Mouse (Mus musculus): Measurements from ENCODE around the gene Eif4g3.
A peak's percentile ranks its signal among the peaks of the same experiment; 100 is the strongest.

Eif4g3 gene

DNA sequence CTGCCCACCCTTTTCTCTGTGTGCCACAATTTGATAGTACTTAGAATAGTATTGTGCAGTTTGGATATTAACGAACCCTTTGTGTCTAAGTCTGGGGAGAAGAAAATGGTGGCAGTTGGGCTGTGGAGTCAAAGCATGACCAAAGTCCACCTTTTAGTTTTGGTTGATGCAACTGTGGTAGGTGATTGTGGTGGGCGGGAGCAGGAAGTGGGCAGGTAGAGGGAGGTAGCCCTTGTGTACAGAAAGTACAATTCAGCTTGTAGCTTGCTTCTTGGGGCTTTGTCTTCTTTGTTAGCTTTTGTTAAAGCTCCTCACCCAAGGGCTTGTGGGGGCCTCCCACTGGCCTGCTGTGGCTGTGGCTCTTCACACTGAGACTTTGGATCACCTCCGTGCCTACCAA lies 109.6 kb downstream of the Eif4g3 start:
- DNase-seq (ENCODE audit: low read depth): no peak

DNA sequence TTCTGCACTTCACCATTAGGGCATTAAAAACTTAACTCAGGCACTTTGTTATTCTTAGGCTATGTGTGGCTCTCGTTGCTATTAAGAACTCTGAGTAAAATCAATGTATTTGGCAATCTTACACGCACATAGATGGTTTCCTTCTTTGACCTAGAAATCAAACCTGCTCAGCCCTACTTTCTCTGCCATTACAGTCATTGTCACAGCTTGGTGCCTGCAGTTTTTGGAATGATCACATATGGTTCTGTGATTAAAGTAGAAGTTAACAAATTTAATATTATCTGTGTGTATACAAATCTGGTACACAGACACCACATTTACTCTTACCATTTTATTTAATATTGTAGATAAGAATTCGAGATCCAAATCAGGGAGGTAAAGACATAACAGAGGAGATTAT lies 112.1 kb downstream of the Eif4g3 start:
- no peak for DNase-seq (ENCODE audit: low read depth)

DNA sequence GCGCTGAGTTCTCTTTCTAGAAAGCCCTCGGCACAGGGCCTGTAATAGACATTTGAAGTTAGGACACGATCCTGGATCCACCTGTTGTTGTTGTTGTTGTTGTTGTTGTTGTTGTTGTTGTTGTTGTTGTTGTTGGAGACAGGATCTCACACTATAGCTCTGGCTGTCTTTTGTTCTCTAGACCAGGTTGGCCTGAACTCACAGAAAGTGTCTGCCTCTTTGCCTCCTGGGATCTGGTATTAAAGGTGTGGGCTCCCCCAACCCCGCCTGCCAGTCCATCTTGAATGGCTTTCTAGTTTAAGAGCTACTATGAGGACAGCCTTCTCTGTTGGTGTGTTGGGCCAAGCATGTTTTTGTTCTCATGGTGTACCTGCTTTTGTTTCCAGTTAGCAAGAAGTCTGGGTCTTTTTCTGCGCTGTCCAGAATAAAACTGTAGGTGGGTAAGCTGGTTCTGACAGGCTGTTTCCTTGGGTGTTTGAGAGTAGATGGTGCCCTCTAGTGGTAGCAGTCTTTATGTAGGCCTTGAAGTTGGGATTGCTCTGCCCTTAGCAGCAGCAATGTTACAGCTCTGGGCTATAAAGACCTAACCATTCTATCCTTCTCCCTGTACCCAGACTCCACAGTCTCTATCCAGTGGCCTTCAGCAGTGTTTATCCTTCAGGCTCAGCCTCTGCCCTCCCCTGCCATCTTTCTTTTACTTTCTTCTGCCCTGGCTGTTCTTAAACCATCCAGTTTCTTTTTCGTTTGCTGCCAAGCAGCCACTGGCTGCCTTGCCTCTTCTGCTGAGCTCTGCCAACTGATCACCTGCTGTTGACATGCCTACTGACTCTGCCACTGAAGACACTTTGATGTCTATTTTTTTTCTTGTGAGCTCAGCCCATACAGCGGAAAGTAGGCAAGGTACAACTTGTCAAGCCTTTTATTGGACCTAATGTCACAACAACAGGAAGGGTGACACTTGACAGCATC lies 114.9 kb downstream of the Eif4g3 start:
- DNase-seq (ENCODE audit: low read depth): peak; percentile 51

DNA sequence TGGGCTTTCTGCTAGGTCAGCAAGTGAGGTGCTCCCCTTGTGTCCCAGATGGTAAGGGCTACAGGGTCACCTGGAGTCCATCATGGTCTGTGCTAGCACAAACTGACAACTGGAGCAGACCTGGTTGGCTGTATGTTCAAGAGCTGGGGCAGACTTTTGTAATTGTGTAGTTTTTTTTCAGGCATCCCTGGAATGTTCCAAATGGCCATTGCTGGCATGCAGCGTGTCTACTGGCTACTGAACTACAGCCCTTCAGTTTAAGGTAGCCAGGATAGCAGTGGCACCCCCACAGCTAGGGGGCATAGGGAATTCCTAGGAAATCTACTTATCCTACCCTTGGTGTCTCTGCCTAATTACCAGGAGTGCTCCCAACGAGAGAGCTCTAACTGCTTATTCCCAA lies 115.7 kb downstream of the Eif4g3 start:
- no peak for DNase-seq (ENCODE audit: low read depth)

DNA sequence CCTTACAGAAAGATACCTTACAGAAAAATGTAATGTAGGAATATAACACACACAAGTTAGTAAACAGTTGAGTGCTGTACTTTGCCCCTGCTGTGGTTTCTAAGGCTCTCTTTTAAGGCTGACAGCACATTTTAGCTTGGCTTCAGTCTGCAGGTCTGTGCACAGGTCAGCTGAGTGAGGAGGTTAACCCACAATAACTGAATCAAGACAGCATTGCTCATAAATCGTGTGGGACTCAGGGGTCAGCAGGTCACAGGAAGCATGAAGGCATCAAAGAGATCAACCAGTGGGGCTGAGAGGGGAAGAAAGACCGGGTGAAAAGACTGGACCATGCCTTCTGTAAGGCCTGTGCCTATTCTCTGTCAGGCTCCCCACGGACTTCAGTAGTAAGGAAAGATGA lies 116.5 kb downstream of the Eif4g3 start:
- DNase-seq (ENCODE audit: low read depth): no peak

DNA sequence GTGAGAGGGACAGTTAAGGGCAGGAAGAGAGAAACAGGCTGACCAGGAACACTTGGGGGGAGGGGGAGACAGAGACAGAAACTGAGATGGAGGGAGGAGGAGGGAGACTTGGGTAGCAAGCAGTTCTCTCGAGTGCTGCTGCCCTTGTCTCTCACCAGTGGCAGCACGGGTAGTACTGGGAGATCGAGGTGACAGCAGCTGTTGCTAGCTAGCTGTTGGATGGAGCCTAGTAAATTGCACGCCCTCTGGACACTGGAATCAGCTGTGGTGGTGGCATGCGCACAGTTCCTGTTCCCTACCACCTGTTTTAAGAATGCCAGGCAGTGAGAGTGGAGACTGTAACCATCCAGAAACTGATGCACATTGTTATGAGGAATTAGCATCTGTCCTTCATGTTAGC lies 119.0 kb downstream of the Eif4g3 start:
- no peak for DNase-seq (ENCODE audit: low read depth)

DNA sequence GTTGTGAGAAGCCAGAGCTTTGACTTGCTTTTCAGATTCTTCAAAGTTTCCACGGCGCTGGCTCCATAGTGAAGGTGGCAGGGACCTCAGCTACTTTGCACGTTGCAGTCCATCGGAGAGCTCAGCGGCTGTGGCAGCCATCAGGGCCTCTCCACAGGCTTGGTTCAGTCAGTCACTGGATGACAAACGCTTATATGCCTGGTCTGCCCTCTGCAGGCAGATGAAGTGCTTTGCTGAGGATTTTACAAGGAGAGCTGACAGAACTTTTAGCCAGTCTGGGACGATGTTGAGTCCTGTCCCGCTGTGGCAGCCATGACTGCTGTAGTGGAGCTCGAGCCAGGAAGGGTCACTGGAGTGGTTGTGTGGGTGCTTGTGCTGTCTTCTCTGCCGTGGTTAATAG lies 126.9 kb downstream of the Eif4g3 start:
- DNase-seq (ENCODE audit: low read depth): no peak

DNA sequence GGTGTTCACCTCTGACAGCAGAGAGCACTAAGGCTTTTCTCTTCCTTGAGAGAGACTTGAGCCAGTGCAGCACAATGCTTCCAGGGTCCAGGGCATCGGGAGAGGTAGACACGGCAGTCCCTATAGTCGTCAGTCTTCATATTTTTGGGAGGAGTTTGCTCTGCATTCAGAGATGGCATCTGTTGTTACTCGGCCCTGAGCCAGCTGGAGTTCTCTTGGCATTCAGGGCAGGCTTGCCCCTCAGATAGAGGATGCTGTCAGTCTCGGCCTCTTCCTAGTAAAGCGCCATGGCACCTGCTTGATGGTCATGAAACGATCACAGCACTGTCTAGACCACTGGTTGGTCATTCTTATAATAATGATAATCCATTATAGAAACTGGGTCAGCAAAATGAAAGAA lies 131.2 kb downstream of the Eif4g3 start:
- DNase-seq (ENCODE audit: low read depth): no peak

DNA sequence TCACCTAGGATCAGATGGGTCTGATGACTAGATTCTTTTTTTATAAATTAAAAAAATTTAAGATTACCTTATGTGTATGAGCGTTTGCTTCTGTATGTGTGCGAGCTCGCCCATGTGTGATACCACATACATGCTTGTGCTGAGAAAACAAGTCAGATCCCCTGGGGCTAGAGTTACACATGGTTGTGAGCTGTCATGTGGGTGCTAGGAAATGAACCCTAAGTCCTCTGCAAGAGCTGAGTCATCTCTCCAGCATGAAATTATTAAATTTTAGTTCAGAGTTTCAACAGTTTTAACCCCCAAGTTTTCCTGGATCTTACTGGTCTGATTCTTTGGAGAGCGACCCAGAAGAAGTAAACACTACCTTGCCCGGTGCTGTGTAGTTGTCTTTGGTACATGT lies 134.5 kb downstream of the Eif4g3 start:
- no peak for DNase-seq (ENCODE audit: low read depth)

DNA sequence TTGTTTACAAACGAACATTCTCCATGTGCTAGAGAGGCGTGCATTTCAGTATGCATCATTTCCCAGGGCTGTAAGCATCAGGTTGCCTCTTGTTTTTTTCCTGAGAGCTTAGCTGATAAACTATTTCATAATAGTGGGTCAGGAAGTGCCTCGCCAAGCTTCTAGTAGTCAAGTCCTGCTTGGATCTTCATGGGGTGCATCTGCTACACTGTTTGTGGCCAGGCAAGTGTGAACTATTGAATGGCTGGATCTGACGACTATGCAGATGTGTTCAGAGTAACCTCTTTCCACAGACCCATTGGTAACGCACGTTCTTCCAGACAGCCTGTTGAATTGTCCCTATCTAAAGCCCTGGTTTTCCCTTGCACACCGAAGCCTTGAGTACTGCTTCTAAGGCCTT lies 135.0 kb downstream of the Eif4g3 start:
- DNase-seq (ENCODE audit: low read depth): no peak

DNA sequence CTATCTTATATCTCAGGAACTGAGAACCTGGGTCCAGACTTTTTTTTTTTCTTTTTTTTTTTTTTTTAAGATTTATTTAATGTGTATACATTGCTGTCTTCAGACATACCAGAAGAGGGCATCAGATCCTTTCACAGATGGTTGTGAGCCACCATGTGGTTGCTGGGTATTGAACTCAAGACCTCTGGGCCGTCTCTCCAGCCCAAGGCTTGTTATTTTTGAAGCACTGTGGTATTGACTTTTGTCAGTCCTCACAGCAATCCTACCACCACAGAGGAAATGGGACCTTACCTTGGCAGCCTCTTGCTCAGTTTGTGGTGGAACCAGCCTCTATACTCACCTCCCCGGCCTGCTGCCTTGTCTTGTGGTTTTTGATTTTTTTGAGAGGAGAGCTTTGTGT lies 137.3 kb downstream of the Eif4g3 start:
- DNase-seq (ENCODE audit: low read depth): no peak

DNA sequence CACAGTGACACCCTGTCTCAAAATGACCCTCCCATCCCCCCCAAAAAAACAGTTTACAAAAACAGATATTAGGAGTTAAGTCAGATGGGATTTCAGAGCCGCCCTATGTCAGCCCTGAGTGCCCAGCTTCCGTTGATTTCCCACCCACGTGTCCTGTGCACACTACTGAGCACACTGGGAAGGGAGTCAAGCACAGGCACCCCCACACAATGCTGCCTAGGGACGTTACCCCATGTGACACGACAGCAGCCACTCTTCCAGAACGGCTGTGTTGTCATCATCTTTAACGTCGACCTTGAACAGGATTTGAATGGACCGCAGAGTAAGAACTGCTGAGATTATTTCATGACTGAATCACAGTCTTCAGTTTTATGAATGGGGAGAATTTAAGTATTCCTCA lies 138.4 kb downstream of the Eif4g3 start:
- no peak for DNase-seq (ENCODE audit: low read depth)

DNA sequence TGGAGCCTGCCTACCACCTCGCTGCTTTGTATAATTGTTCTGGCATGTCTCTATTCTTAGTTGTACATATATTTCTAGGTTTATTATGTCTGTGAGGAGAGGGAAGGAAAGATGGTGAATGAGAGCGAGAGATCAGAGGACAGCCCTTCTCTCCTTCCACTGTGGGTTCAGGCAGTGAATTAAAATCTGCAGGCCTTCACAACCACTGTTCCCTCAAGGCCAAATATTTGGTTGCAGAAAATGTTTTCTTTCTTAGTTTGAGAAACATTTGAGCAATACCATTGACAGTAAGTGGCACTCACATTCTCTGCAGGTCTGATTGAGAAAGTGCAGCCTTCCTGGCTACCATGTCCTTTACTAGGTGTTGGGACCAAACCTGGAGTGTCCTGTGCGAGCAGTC lies 138.9 kb downstream of the Eif4g3 start:
- no peak for DNase-seq (ENCODE audit: low read depth)

DNA sequence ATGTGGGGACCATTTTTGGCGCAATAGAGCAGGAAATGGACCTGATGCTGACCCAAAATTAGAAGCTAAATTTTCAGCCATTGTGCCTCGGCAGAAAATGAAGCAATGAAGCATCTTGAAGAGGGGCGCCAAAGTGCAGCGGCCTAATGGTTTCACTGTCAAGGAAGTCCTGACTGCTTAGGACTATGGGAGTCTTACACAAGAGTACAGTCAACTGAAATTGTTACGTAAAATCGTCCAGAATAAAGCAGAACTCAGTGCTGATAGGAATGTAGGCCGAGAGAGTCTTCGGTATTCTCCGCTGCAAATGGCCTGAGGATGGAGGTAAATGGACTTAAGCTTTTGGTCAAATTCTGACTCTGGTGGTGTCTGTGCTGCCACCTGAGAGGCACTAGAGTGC lies 140.5 kb downstream of the Eif4g3 start:
- DNase-seq (ENCODE audit: low read depth): no peak

DNA sequence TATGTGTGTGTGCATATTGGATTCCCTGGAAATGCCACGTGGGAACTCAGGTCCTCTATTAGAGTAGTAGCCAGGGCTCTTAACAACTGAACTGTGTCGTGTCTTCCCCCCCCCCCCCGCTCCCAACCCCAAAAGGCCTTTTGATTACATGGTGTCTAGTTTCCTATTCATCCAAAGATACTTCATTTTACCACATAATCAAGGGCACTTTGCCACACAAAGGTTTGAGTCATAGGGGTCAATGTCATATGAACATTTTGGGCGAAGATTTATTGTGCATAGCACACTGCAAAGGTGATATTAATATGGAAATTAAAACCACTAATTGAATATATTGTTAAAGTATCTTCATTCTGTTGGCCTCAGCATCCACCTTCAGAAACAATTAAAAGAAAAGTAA lies 144.5 kb downstream of the Eif4g3 start:
- DNase-seq (ENCODE audit: low read depth): no peak

DNA sequence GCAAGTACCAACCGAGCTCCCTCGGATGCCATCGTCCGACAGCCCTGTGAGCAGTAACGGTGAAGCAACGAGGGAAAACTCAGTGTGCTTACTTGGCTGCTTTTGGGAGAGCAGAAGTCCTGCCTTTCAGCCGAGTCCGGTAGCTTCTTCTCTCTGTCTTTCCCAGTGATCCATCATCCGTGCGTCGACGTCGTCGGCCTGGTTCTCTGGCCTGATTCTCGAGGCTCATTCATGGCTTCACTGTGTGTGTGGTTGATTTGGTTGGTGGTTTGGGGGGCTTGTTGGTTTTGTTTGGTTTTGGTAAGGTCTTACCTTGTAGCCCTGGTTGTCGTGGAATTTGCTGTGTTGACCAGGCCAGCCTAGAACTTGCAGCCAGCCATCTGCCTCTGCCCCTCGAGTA lies 145.0 kb downstream of the Eif4g3 start:
- DNase-seq (ENCODE audit: low read depth): no peak

DNA sequence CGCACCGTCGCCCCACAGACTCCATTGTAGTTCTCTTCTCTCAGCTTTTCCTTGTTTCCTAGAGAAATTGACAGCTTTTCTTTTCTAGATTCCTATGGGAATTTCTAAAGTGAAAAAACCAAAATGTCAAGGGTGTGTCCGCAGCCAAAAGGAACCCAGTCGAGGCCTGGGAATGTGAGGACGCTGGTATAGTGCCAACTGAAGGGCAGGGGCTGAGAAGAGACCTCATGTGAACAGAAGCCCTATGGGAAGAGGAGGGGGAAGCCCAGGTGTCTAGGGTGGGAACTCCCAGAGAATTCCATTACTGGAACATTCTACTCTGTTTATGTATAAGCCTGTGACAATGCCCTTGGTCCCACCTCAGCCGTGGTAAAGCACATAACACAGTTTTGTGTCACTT lies 145.4 kb downstream of the Eif4g3 start:
- DNase-seq (ENCODE audit: low read depth): no peak

DNA sequence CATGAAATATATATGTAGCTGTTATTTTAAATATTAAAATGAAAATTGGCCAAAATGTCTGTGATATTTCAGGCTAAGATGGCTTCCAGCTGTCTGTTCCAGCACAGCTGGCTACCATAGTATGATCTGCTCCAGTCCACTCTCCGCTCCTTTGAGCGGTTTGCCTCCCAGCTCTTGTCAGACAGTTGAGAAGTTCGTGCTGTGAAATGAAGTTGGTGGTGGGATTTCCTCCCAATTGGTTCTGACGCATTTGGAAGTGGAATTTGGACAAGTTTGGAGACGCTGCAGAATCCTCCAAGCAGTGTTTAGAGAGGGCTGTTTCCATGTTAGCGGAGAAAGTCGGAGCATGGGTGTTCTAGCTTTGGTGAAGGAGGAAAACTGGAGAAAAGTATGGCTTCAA lies 148.5 kb downstream of the Eif4g3 start:
- DNase-seq (ENCODE audit: low read depth): no peak

DNA sequence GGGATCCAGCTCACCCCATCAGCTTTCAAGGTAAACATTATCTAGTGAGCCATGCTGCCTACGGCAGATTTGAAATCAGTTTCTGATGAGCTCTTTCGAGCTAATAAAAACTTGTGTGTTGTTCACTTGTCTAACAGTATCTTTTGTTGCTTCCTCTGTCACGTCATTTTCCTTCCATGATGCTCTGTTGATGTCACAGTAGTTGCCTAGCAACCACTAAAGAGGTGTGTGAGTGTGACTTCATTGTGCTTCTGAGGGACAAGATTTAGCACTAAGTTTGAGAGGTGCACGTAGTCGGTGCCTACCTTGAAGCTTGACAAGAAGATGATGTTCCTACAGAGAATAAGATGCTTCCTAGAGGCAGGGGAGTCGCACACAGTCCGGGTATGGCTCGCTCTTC lies 154.4 kb downstream of the Eif4g3 start:
- DNase-seq (ENCODE audit: low read depth): no peak

DNA sequence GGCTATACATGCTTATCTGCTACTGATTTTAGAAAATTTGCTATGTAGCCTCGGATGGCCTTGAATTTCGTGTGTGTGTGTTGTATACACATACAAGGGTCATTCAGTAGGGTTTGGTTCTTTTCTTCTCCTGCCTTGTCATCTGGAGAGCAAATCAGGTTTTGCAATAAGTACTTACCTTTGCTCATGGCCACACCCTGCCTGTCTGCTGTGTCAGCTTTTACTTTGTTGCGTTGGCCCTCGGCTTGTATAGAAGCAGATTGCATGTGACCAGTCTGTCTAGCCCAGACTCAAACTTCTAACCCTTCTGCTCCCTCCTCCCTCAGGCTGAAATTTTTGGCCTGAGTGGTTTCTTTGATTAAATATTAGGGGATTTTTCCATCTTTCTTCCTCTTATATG lies 157.2 kb downstream of the Eif4g3 start:
- DNase-seq (ENCODE audit: low read depth): no peak

DNA sequence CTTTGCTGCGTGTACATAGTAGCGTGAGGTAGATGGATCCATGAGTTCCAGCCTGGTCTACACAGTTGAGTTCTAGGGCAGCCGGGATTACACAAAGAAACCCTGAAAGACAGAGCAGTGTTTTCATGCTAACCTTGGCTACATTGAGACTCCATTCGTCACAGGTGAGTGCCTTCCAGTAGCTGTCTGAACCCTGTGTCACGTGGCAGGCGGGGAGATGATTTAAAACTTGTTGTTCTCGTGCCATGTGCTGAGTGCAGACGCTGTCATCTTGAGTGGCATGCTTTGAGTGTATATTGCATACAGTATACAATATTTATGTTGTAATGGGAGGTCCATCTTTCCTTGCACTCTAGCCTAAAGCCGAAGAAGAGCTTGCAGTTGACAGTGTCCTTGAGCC lies 158.4 kb downstream of the Eif4g3 start:
- no peak for DNase-seq (ENCODE audit: low read depth)

DNA sequence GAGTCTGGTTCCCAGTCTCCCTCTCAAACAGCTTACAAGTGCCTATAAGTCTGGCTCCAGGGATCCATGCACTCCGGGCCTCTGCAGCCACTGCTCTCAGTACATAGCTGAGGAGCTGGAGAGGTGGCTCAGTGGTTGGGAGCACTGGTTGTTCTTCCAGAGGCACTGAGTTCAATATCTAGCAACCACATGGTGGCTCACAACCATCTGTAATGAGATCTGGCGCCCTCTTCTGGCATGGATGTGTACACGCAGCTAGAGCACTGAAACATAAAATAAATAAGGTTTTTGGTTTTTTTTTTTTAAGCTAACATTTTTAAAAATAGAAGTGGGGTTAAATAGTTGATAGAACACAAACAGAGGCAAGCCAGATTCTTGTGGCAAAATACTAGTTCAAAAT lies 161.2 kb downstream of the Eif4g3 start:
- DNase-seq (ENCODE audit: low read depth): peak; percentile 34

DNA sequence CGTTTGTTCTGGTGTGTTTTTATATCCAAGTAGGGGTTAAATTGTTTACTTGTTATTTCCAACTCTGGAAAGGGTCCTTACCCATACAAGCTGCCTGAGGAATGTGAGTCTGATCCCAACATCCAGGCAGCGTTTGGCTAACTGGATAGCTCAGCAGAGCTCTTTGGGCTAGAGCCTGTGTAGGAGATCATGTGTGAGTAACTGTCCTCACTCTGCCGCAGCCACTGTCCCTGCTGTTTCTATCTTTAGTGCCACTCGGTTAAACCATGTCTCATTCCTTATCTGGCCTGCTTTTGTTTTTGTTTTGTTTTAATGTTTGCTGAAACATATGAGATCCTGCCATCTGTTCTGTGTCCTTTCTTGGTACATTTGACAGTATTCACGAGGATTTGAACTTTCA lies 168.1 kb downstream of the Eif4g3 start:
- no peak for DNase-seq (ENCODE audit: low read depth)

DNA sequence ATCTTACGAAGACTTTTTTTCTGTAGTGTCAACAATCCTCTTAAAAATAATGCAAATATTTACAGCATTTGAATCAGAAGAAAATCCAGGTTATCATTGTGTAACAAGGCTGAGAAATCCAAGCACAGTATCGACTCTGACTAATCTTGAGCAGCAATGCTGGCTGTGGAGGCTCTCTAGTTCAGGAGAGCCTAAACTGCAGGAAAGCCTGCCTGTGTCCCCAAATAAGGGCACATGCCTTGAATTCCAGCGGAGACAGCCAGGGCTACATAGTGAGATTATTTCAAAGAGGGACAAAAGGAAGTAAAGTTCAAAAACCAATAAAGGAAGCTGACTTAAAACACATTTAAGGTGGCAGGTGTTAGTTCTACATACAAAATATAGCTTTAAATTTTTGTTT lies 168.7 kb downstream of the Eif4g3 start:
- no peak for DNase-seq (ENCODE audit: low read depth)

Measured in c-Kit-positive CD71-positive TER-119-negative erythroid progenitor cells, embryonic 14.5 days (primary cell).